12 mouse cellular contexts compared by ENCODE assay signal in the genomic region with DNA sequence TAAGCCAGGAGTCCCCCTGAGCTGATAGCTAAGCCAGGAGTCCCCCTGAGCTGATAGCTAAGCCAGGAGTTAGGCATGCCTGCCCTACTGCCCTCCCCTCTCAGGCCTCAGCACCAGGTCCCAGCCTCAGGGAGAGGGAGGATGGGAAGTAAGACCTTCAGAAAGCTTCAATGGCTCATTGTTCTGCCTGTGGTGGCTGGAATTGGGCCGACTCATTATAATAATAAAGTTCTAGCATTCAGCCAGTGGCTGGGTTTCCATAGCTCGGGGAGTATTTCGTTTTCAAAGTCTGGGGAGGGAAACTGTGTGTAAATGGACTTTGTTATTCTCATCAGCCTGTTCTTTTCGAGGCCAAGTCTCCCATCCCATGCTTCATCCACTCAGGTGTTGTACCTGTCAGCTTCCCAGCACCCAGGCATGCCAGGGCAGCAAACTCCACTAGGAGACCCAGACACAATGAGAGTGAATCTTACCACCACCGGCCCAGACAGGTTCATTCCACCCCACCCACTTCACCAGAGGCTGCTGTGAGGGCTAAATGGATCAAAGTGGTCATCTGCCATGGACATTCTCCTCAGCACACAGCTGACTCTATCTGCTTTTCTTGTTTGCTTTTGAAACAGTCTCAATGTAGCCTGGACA. TPM values are rescaled to one million over a fixed set of nuclear protein-coding genes. Genes with fewer than 3 reads are reported as not detected.
A peak's percentile ranks its signal among the peaks of the same experiment; 100 is the strongest.
DNase-seq lines count a peak whose midpoint lies in the region; ATAC-seq lines count a peak whose summit lies in the region.
"Had no signal": no experiment of that assay in that cellular context is flagged by ENCODE, and none has a peak within 500 bp of the region (broad histone marks: within the 10 kb centered on the region; RNA-seq: fewer than 3 reads in every experiment).

No protein-coding gene starts in this region.

- no peak overlapping the region for H3K4me3 ChIP-seq in limb, embryonic 12.5 days (replicated peaks)
- no peak overlapping the region for H3K4me3 ChIP-seq in limb, embryonic 10.5 days
- no peak overlapping the region for H3K4me3 ChIP-seq in forebrain, embryonic 13.5 days
- H3K4me3 ChIP-seq in midbrain, embryonic 14.5 days (replicated peaks; ENCODE audit: low read depth, low read length): no peak overlapping the region
- H3K4me3 ChIP-seq: heart, embryonic 13.5 days had no signal

- H3K9me3 ChIP-seq in limb, embryonic 12.5 days: no peaks in the 10 kb centered on the region
- H3K9me3 ChIP-seq in limb, embryonic 10.5 days (replicated peaks): no peaks in the 10 kb centered on the region
- H3K9me3 ChIP-seq in forebrain, embryonic 13.5 days (replicated peaks): no peaks in the 10 kb centered on the region
- H3K9me3 ChIP-seq in midbrain, embryonic 14.5 days (ENCODE audit: control insufficient read depth, low read length): no peaks in the 10 kb centered on the region
- H3K9me3 ChIP-seq: heart, embryonic 13.5 days had no signal

- H3K4me2 ChIP-seq in limb, embryonic 12.5 days: no peak overlapping the region
- no peak overlapping the region for H3K4me2 ChIP-seq in forebrain, embryonic 13.5 days
- no peak overlapping the region for H3K4me2 ChIP-seq in midbrain, embryonic 14.5 days (ENCODE audit: low read length)
- H3K4me2 ChIP-seq: heart, embryonic 13.5 days had no signal

- no peaks in the 10 kb centered on the region for H3K36me3 ChIP-seq in limb, embryonic 12.5 days
- no peaks in the 10 kb centered on the region for H3K36me3 ChIP-seq in limb, embryonic 10.5 days
- no peaks in the 10 kb centered on the region for H3K36me3 ChIP-seq in forebrain, embryonic 13.5 days (ENCODE audit: poor library complexity, severe bottlenecking)
- no peaks in the 10 kb centered on the region for H3K36me3 ChIP-seq in midbrain, embryonic 14.5 days (ENCODE audit: control insufficient read depth, insufficient read depth, low read length)

- DNase-seq in limb, embryonic 10.5 days (ENCODE audit: low spot score): no peak
- peak; percentile 72 for DNase-seq in ZHBTc4 (ENCODE audit: low read depth, low spot score)
- peak; percentile 30 for DNase-seq in midbrain, embryonic 14.5 days
- no peak for DNase-seq in cerebellum, postnatal 36 days
- DNase-seq in layer of hippocampus, adult 18-20 months (ENCODE audit: low spot score in 2 of 2): no peak
- DNase-seq: kidney, postnatal 4 days; left cerebral cortex, postnatal 4 days; lung, adult 2 months had no signal

- no peaks in the 10 kb centered on the region for H3K27me3 ChIP-seq in limb, embryonic 12.5 days
- H3K27me3 ChIP-seq in limb, embryonic 10.5 days (ENCODE audit: low read depth, poor library complexity, severe bottlenecking): no peaks in the 10 kb centered on the region
- no peaks in the 10 kb centered on the region for H3K27me3 ChIP-seq in forebrain, embryonic 13.5 days
- no peaks in the 10 kb centered on the region for H3K27me3 ChIP-seq in midbrain, embryonic 14.5 days (ENCODE audit: control insufficient read depth, insufficient read depth, low read length)
- H3K27me3 ChIP-seq: heart, embryonic 13.5 days had no signal

- peak overlapping the region; percentile 47 for H3K27ac ChIP-seq in limb, embryonic 12.5 days
- no peak overlapping the region for H3K27ac ChIP-seq in limb, embryonic 10.5 days
- H3K27ac ChIP-seq in forebrain, embryonic 13.5 days: 0 out of 2 replicates have a peak overlapping the region, but pooled peaks have one; percentile 17
- peak overlapping the region; percentile 17; the same call in 1 of the 2 replicates for H3K27ac ChIP-seq in midbrain, embryonic 14.5 days (replicated peaks; ENCODE audit: low read depth, low read length)
- H3K27ac ChIP-seq: heart, embryonic 13.5 days had no signal

- no peak overlapping the region for H3K9ac ChIP-seq in limb, embryonic 12.5 days (replicated peaks)
- no peak overlapping the region; the same call in 1 of the 2 replicates for H3K9ac ChIP-seq in forebrain, embryonic 13.5 days
- H3K9ac ChIP-seq in midbrain, embryonic 14.5 days (replicated peaks; ENCODE audit: low read length): no peak overlapping the region
- H3K9ac ChIP-seq: heart, embryonic 13.5 days had no signal

- H3K4me1 ChIP-seq in limb, embryonic 12.5 days (replicated peaks): peaks cover 19% of the 10 kb centered on the region
- peaks cover 11% of the 10 kb centered on the region; the same call in 1 of the 2 replicates for H3K4me1 ChIP-seq in limb, embryonic 10.5 days
- peaks cover 13% of the 10 kb centered on the region for H3K4me1 ChIP-seq in forebrain, embryonic 13.5 days
- H3K4me1 ChIP-seq in midbrain, embryonic 14.5 days (ENCODE audit: control insufficient read depth, insufficient read depth, low read length): 0 out of 2 replicates have a peak, but pooled peaks cover 4% of the 10 kb centered on the region

- WGBS in limb, embryonic 12.5 days: 65% methylated on average over 5 of the region's 5 CpGs
- WGBS in limb, embryonic 10.5 days: 72% methylated on average over 5 of the region's 5 CpGs
- 15% methylated on average over 5 of the region's 5 CpGs for WGBS in forebrain, embryonic 13.5 days
- WGBS in midbrain, embryonic 14.5 days: 19% methylated on average over 5 of the region's 5 CpGs

- ATAC-seq in limb, embryonic 12.5 days (ENCODE audit: insufficient number of reproducible peaks, insufficient read depth, low FRiP score, low TSS enrichment, low read depth): no peak
- peak; percentile 36; the same call in 1 of the 2 replicates for ATAC-seq in forebrain, embryonic 13.5 days
- ATAC-seq in midbrain, embryonic 14.5 days (ENCODE audit: low FRiP score, low TSS enrichment): no peak; the same call in 1 of the 2 replicates
- ATAC-seq in granulocyte monocyte progenitor cell, adult 5-6 weeks (replicated peaks; ENCODE audit: poor library complexity, severe bottlenecking): no peak

RNA-seq across cellular contexts. Expression of a gene that starts 13.6 kb away (rescaled TPM):
- 18.4 and 19.4 TPM in 2 replicates for polyA plus RNA-seq in limb, embryonic 12.5 days (2016; fragmentation: Nextera tagmentation; extraction: Ambion mirVana)
- 15.3 and 18.4 TPM in 2 replicates for polyA plus RNA-seq in limb, embryonic 10.5 days (2016; fragmentation: Nextera tagmentation; extraction: Ambion mirVana)
- polyA plus RNA-seq in forebrain, embryonic 13.5 days (2015; fragmentation: Nextera tagmentation; extraction: Ambion mirVana): 14.5 and 14.8 TPM in 2 replicates
- polyA plus RNA-seq in midbrain, embryonic 14.5 days (2014; fragmentation: Nextera tagmentation; extraction: Ambion mirVana): 14.8 and 15.9 TPM in 2 replicates
- total RNA-seq in granulocyte monocyte progenitor cell, adult 5-6 weeks (2014; fragmentation: Nextera tagmentation): 9.5 and 13.8 TPM in 2 replicates
- 3.3 and 7.5 TPM in 2 replicates for total RNA-seq in granulocyte monocyte progenitor cell, adult 5-6 weeks (2017)
- 1 to 10 TPM; 6.3 to 6.9 TPM for total RNA-seq in layer of hippocampus, adult 18-20 months (2021)

RNA-seq across cellular contexts. Expression of a gene that starts 13.8 kb away (rescaled TPM):
- 4.2 and 5.1 TPM in 2 replicates for polyA plus RNA-seq in limb, embryonic 12.5 days (2016; fragmentation: Nextera tagmentation; extraction: Ambion mirVana)
- polyA plus RNA-seq in limb, embryonic 10.5 days (2016; fragmentation: Nextera tagmentation; extraction: Ambion mirVana): 2.5 and 2.8 TPM in 2 replicates
- 3.6 TPM in 2 replicates for polyA plus RNA-seq in forebrain, embryonic 13.5 days (2015; fragmentation: Nextera tagmentation; extraction: Ambion mirVana)
- 3.6 and 4.1 TPM in 2 replicates for polyA plus RNA-seq in midbrain, embryonic 14.5 days (2014; fragmentation: Nextera tagmentation; extraction: Ambion mirVana)
- total RNA-seq in granulocyte monocyte progenitor cell, adult 5-6 weeks (2014; fragmentation: Nextera tagmentation): 9.0 and 16.0 TPM in 2 replicates
- total RNA-seq in granulocyte monocyte progenitor cell, adult 5-6 weeks (2017): 0.88 and 2.4 TPM in 2 replicates
- 1 to 10 TPM; 9.2 to 9.7 TPM for total RNA-seq in layer of hippocampus, adult 18-20 months (2021)

RNA-seq across cellular contexts. Expression of a gene that starts 58.3 kb away (rescaled TPM):
- polyA plus RNA-seq in limb, embryonic 12.5 days (2016; fragmentation: Nextera tagmentation; extraction: Ambion mirVana): 66.5 and 71.0 TPM in 2 replicates
- polyA plus RNA-seq in limb, embryonic 10.5 days (2016; fragmentation: Nextera tagmentation; extraction: Ambion mirVana): 54.7 and 61.1 TPM in 2 replicates
- 64.0 and 70.1 TPM in 2 replicates for polyA plus RNA-seq in forebrain, embryonic 13.5 days (2015; fragmentation: Nextera tagmentation; extraction: Ambion mirVana)
- 79.9 and 81.3 TPM in 2 replicates for polyA plus RNA-seq in midbrain, embryonic 14.5 days (2014; fragmentation: Nextera tagmentation; extraction: Ambion mirVana)
- total RNA-seq in granulocyte monocyte progenitor cell, adult 5-6 weeks (2014; fragmentation: Nextera tagmentation): 40.4 and 48.4 TPM in 2 replicates
- total RNA-seq in granulocyte monocyte progenitor cell, adult 5-6 weeks (2017): 34.1 and 34.6 TPM in 2 replicates
- 10 to 100 TPM; 78.2 to 82.4 TPM for total RNA-seq in layer of hippocampus, adult 18-20 months (2021)

RNA-seq across cellular contexts. Expression of a gene that starts 58.7 kb away (rescaled TPM):
- polyA plus RNA-seq in limb, embryonic 12.5 days (2016; fragmentation: Nextera tagmentation; extraction: Ambion mirVana): 23.1 and 26.1 TPM in 2 replicates
- 29.6 and 32.2 TPM in 2 replicates for polyA plus RNA-seq in limb, embryonic 10.5 days (2016; fragmentation: Nextera tagmentation; extraction: Ambion mirVana)
- polyA plus RNA-seq in forebrain, embryonic 13.5 days (2015; fragmentation: Nextera tagmentation; extraction: Ambion mirVana): 23.4 and 25.1 TPM in 2 replicates
- 24.9 and 28.7 TPM in 2 replicates for polyA plus RNA-seq in midbrain, embryonic 14.5 days (2014; fragmentation: Nextera tagmentation; extraction: Ambion mirVana)
- 13.1 and 28.8 TPM in 2 replicates for total RNA-seq in granulocyte monocyte progenitor cell, adult 5-6 weeks (2014; fragmentation: Nextera tagmentation)
- 8.8 and 9.7 TPM in 2 replicates for total RNA-seq in granulocyte monocyte progenitor cell, adult 5-6 weeks (2017)
- 10 to 100 TPM; 15.3 to 22.4 TPM for total RNA-seq in layer of hippocampus, adult 18-20 months (2021)

Comparison
In these comparisons a context has a peak if more than half of its experiments do, and no peak if none do; other contexts are left out.
1. DNase-seq: peak in ZHBTc4 (single experiment) and midbrain, embryonic 14.5 days (single experiment); none in limb, embryonic 10.5 days (single experiment), cerebellum, postnatal 36 days (0 of 2) and layer of hippocampus, adult 18-20 months (0 of 2).